Mouse (Mus musculus) embryo, embryonic 10.5 days (tissue): ENCODE measurements around the gene Oas1d.

Source experiments
- DNase-seq: peaks from one replicate; pipeline ENCODE4 v3.0.0-alpha.2; 2015; ENCODE audit warnings: low spot score

The Oas1d gene

DNA sequence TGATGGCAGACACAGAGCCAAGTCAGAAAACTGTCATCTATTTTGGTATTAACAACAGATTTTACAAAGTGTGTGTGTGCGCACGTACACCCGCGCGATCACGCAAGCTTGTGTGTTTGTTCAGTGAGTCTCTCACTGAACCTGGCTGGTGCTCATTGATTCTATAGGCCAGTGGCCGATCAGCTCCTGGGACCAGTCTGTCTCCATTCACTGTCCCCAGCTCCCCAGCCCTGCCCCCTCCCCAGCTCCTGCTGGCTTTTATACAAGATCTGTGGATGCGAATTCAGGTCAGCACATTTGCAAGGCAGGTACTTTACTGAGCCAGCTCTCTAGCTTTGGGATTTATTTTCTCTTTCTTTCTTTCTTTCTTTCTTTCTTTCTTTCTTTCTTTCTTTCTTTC lies 54.5 kb downstream of the Oas1d start:
- DNase-seq: no peak

- DNase-seq: no peak
These were observed 55.4 kb downstream of the Oas1d start for GRCm38 (mm10) chr5:120969703-120970102.
